Mouse (Mus musculus): ENCODE measurements around the gene Ankrd34a.
"Not testable (repeated sequence)": the region's sequence is repeated elsewhere in the genome, so short reads cannot be mapped to it uniquely, and the experiment has no call there.

Gene Ankrd34a

DNA sequence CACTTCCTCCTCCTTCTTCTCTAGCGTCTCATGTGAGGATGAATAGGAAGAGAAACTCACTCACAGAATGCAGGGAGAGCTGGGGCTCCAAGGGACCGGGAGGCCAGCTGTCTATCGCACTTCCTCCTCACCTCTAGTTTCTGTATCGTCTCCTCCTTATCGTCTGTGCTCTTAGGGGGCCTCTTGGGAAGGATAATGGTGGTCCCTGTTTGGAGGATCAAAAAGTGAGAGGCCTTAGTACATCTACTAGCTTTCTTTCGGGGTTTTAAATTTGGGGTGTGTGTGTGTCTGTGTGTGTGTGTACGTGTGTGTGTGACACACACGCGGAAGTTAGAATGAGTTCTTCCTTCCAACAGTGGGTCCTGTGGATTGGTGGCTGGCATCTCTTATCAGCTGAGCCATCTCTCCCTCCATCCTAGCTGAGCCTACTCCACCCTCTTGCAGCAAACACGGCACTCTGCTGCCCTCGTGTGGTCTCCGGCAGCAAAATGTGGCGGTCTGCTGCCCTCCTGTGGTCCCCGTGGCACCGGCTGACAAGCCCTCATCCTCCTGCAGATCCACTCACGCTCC lies 16.5 kb upstream of the Ankrd34a start:
- DNase-seq (ENCODE audit: low spot score in 2 of 2), result peak; percentile 86 to 93

DNA sequence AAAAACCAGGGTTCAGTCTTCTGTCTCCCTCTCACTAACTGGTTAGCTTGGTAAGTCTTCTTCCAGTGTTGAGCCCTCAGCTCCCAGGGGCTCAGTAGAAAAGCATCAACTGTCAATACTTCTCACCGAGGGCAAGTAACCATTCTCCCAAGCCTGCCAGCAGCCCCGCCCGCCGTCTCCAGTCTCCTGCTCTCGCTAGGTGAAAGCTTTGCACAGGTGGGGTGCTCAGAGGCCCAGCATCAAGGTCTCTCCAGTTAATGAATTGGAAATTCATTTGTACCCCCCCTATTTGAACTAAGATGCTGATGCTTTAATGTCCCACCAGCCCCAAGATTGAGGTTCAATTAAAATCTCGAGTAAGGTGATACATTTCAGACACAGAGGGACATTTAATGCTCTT lies 15.3 kb upstream of the Ankrd34a start:
- DNase-seq (ENCODE audit: low spot score in 2 of 2), result no peak

DNA sequence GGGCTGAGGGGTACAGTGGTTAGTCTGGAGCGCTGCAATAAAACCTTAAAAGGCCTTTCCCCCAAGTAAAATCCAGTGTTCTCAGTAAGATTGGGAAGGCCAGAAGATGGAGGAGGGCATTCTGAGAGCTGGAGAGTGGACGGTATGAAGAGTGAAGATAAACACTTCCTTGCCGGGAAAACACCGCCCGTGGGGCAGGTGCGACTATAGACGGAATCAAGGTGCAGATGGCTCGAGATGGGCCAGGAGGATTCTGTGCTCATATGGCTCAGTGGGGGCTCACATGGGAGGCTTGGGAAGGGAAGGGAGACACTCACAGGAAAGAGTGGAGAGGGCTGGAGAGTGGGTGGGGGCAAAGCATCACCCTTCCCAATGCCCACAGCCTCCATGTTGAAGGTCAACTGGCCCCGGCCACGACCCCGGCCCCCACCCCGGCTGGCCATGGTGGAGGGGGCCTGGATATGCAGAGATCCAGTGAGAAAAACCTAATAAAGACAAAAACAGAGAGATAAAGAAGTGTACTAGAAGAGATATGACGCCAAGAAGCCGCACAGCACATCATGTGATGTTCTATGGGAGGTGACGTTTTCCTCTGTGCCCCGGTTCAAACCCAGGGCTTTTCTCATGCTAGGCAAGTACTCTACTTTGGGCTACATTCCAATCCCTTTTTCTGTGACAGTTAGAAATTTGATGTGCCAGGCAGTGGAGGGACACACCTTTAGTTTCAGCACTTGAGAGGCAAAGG lies 14.5 kb upstream of the Ankrd34a start:
- DNase-seq (ENCODE audit: low spot score in 2 of 2), result no peak

DNA sequence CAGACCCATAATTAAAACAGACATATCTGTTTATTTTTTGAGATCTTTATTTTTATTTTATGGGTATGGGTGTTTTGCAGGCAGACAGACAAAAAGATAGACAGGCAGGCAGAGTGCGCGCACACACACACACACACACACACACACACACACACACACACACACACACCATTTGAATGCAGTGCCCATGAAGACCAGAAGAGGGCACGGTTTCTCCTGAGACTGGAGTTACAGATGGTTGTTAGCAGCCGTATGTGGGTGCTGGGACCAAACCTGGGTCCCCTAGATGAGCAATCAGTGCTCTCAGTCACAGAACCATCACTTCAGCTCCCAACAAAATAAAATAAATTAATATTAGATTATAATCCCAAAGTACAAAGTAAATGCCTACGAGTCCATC lies 13.1 kb upstream of the Ankrd34a start:
- DNase-seq (ENCODE audit: low spot score in 2 of 2), result no peak

DNA sequence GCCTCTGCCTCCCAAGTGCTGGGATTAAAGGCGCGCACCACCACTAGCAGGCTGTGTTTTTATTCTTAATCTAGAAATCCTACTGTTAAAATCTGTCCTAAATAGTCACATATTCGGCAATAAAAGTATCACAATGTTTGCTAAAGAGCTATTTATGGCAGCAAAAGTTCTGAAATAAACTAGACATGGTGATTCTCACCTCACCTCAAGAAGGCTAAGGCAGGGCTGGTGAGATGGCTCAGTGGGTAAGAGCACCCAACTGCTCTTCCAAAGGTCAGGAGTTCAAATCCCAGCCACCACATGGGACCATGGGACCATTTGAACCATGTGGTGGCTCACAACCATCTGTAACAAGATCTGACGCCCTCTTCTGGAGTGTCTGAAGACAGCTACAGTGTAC lies 5.8 kb upstream of the Ankrd34a start:
- no peak for DNase-seq (ENCODE audit: low spot score in 2 of 2)

DNA sequence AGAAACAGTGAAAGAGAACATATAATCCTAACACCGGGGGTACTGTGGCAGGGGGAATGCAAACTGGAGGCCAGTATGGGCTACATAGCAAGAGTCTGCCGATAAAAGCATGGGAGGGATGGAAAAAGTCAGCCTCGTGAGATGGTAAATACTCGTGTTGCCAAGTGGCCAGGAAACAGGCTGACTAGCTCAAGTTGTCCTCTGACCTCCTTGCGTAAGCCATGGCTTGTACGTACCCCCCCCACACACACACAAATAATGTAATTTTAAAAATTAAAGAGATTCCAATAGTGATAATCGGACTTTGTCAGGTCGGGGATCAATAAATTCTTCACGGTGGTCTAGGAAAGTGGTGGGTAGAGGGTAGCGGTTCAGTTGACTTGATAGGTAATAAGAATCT lies 3.1 kb upstream of the Ankrd34a start:
- no peak for DNase-seq (ENCODE audit: low spot score in 2 of 2)

DNA sequence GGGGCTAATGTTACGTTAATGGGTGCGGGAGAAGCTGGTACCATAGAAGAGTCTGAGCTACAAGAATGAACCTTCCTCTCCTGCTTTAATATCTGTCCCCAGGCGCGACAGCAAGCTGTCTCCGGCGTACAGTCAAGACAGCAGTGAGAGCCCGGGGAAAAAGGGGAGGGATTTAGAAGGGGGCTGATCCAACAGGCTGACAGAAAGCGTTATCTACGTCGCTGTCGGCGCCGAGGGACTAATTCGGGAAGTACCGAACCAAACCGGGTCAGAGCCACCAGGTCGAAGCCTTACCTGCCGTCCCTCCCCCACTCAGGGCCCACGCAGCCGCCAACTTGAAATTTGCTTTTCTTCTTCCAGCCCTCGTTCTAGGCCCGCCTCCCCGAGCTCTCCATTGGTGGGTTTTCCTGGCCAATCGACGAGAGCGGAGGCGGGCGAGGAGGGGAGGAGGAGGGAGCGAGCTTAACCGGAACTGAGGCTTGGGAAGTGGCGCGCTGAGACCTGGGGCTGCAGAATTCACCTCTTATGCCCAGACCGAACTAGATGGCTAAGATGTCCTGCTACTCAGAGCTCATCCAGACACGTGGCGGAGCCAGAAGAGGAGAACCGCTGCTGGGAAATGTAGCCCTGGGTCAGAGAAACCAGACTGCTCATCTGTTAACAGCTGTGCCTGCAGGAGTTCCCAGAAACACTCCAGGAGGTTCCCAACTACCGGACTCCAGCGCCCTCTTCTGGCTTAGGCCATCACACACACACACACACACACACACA lies 2.5 kb upstream of the Ankrd34a start, which contains the start of gene Polr3gl:
Polr3gl (minus strand) TSS at position 392 of the 771 bp plus-strand sequence.
- peak; percentile 82 to 90 for DNase-seq (ENCODE audit: low spot score in 2 of 2)

DNA sequence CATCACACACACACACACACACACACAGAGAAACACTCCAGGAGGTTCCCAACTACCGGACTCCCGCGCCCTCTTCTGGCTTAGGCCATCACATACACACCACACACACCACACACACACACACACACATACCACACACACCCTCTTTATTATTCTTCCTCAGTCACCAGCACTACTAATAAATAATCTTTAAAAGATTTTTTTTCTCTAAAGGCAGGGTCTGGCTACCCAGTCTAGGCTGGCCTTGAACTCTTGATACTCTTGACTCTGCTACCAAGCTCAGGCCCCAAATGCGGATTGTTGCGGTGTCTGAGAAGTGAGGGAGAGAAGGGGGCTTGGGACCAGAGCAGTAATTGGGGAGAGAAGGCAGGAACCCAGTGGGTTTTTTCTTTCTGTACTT lies 1.6 kb upstream of the Ankrd34a start:
- no peak for DNase-seq (ENCODE audit: low spot score in 2 of 2)

DNA sequence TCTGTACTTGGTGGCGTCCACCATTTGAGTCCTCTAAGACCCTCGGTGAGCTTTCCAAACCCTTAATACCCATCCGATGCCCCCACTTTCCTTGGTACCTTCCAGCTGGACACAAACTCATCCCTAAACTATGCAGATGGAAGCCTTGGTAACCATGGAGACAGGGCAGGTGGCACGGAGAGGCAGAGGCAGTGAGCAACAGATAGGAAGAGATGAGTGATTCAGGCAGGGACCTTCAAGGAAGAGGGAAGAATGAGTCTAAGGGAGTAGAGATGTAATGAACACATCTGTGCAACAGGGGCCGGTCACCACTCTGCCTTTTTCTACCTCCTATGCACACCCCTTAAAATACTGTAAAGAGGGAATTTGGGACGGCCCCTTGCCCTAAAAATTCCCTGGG lies 775 bp upstream of the Ankrd34a start:
- DNase-seq (ENCODE audit: low spot score in 2 of 2), result no peak

DNA sequence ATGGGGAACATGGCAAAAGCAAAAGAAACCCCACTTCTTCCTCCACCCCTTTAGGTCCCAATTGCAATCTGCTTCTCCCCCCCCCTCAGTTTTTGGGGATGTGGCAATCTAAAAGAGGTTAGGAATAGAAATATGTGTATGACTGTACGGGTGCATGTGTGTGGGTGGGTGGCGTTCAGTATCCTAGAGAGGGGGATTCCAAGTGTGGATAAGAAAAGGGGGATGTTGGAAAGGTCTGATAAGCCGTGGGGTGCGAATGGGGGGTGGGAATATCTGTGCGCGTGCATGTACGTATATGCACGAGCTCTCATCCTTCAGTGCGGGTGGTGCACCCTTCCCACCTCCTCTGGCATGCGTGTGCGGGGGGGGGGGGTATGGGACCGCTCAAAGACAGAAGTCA lies 419 bp downstream of the Ankrd34a start:
- no peak for DNase-seq (ENCODE audit: low spot score in 2 of 2)

DNA sequence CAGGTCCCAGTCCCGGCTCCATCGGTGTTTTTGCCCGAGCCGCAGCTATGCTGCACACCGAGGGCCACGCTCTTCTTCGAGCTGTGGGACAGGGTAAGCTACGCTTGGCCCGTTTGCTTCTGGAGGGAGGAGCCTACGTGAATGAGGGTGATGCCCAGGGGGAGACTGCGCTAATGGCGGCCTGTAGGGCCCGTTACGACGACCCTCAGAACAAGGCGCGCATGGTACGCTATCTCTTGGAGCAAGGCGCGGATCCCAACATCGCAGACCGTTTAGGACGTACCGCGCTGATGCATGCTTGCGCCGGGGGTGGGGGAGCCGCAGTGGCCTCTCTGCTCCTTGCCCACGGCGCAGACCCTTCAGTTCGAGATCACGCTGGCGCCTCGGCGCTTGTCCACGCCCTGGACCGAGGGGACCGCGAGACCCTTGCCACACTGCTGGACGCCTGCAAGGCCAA lies 1.0 kb downstream of the Ankrd34a start:
- DNase-seq (ENCODE audit: low spot score in 2 of 2), result peak in 1 of 2 experiments; percentile 24

DNA sequence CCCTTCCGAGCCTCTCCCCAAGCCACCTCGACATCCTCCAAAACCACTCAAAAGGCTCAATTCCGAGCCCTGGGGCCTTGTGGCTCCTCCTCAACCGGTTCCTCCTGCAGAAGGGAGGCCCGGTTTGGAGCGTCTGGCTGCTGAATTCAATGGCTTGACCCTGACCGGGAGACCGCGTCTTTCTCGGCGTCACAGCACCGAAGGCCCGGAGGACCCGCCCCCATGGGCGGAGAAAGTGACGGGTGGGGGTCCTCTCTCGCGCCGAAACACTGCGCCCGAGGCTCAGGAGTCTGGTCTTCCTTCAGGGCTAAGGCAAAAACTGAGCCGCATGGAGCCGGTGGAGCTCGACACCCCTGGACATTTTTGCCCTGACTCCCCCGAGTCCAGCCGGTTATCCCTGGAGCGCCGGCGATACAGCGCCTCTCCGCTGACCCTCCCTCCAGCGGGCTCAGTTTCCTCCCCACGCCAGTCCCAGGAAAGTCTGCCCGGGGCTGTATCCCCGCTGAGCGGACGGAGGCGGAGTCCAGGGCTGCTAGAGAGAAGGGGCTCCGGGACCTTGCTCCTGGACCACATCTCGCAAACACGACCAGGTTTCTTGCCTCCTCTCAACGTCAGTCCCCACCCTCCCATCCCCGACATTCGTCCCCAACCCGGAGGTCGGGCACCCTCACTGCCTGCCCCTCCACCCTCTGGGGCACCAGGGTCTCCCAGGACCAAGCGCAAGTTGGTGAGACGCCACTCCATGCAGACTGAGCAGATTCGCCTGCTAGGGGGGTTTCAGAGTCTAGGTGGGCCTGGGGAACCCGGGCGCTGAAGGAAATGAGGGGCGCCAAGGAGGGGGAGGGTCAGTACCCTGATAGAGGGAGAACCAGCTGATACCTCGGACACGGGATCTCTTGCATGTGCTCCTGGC lies 2.0 kb downstream of the Ankrd34a start:
- peak; percentile 52 to 62 for DNase-seq (ENCODE audit: low spot score in 2 of 2)

DNA sequence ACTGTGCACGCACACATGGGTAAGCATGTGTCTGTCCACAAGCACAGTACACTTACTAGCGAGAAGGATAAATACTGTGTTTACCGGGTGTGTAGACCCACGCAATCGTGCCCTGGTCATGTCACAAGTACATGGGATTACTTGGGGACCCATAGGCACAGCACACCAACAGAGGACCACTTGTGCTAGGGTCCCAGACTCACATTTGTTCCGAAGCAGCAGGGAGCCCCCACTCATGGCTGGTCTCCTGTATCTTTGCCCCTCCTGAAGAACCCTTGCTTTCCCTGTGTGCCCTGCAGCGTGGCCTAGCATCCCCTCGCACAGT lies 2.6 kb downstream of the Ankrd34a start:
- DNase-seq (ENCODE audit: low spot score in 2 of 2), result no peak

DNA sequence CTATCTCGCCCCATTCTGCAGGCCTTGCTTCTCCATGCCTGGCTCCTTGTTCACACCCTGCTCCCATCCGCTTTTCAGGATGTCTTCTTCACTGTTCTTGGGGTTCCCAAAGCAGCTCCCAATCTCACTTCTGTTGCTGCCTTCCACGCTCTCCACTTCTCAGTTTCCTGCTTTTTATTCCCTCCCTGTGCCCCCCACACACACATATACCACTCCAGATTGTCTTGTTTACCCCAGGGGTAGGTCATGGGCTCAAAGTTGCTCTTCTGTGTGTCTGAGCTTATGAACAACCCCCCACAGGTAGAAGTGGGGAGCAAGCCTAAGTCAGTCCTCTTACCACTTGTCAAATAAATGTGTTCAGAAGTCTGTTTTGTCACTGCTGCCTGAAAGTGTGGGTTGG lies 3.0 kb downstream of the Ankrd34a start:
- DNase-seq (ENCODE audit: low spot score in 2 of 2), result no peak

DNA sequence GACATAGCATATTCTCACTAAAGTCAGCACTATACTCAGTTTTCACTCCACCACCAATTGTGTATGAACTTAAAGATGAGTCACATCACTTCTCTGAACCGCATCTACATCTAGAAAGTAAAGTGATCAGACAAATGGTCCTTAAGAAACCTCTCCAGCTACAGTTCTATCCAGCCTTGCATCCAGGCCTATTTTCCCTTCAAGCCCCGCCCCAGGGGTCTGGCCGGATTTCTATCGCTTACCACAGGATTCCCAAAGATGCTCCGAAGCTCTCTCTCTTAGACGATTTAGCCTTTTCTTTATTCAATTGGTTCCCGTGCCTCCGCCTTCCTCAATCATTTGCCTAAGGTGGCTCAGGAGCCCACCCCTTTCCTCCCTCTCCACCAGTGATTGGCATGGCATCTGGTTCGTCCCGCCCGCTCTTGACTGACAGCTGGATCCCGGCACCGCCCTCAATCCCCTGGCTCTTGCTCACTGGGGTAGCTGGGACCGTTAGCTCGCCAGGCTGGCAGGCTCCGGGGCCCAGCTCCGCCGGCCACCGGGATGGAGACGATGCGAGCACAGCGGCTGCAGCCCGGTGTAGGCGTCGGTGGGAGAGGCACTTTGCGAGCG lies 4.3 kb downstream of the Ankrd34a start, which contains the start of gene Lix1l:
Lix1l (plus strand) TSS at position 511 of the 612 bp plus-strand sequence.
- DNase-seq (ENCODE audit: low spot score in 2 of 2), result peak; percentile 71 to 85

DNA sequence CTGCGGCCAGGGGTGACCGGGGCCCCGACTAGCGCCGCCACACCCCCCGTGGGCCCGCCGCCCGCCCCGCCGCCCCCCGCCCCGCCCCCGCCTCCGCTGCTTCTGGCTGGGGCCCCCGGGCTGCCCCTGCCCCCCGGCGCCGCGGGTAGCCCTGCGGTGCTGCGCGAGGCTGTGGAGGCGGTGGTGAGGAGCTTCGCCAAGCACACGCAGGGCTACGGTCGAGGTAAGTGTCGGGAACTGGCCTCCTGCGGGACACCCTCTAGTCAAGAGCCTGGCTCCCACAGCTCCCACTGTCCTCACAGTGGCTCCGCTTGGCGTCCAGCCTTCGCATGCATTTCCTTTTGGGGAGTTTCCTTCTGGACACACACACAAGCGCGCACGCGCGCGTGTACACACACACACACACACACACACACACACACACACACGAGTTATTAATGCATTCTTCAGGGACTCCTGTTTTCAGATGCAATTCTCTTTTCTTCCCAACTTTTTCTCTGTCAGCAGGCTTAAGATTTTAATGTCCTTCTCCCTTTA lies 4.9 kb downstream of the Ankrd34a start:
- DNase-seq (ENCODE audit: low spot score in 2 of 2), result peak in 1 of 2 experiments; percentile 43

DNA sequence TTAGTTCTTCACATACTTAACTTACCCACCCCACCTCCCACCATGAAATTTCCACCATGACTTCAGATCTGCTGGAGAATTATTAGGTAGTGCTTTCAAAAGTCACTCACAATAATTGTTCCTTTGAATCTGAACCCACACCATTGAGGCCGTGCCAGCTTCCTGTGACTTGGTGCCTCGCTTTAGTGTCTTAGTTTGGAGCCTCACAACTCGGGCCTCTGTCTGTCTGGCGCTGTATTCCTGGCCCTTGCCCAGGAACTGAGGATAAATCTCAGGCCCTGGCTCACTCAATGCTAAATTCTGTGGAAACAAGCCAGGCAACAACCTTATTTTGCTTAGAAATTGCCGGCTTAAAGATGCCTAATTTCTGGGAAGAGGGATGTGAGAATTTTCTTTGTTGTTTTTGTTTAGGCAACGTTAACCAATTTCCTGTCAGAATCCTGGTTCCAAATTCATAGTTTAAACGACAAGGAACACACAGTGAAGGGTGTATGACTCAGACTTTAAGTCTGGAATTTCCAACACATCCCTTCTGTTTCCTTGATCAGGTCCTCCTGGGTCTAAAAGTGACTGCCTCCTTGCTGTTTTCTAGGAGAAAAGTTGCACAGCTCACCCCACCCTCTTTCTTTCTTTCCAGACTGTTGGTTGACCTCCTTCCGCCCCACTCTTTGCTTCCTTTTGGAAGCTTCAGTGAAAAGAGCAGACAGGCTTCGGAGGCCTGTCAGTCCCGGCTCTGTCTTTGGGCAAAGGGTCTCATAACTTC lies 5.7 kb downstream of the Ankrd34a start:
- peak in 1 of 2 experiments; percentile 44 for DNase-seq (ENCODE audit: low spot score in 2 of 2)

DNA sequence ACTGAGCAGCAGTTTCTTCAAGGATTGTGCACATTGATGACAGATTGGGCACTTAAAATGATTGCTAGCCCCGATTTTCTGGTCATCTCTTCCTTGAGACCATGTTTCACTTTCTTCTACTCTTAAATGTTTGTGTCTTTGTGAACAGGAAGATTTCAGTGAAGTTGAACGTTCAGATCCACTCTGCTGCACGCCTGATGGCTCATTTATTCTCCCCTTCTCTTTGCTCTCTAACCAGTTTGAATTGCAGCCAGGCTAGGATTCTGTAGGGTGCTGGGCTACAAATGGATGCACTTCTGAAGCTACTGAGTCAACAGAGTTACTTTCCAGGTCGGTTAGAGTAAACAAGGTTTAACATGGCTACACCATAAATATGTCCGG lies 6.3 kb downstream of the Ankrd34a start:
- DNase-seq (ENCODE audit: low spot score in 2 of 2), result no peak

DNA sequence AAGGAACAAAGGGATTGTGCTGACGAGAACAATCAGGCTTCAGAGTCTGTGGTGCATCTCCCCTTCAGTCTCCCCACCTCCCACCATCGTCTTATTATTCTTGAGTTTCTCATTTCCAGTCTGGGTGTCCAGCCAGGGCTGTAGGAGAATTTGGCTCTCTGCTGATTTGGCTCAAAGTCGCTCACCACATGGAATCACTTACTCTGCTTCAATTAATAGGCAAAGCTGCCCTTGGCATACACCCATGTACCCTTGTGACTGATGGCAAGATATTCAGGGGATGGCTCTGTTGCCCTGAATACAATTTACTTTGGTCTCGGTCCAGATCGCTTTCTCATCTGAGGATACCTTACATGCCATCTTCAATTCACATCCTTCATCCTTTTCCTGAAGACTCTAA lies 6.9 kb downstream of the Ankrd34a start:
- DNase-seq (ENCODE audit: low spot score in 2 of 2), result peak in 1 of 2 experiments; percentile 57

DNA sequence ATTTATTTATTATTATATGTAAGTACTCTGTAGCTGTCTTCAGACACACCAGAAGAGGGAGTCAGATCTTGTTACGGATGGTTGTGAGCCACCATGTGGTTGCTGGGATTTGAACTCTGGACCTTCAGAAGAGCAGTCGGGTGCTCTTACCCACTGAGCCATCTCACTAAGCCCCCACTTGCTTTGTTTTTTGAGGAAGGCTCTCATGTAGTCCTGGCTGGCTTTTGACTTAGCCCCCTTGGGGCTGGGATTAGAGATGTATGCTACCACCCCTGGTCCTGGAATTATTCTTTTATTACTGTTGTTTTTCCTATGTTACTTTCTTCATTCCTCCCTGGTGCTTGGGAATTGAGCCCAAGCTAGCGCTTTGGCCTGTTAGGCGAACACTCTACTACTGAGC lies 9.6 kb downstream of the Ankrd34a start:
- DNase-seq (ENCODE audit: low spot score in 2 of 2), result not testable (repeated sequence)

All from cerebellum, postnatal 4 days (tissue).